Mouse (Mus musculus) megakaryocyte, embryonic 14.5 days (primary cell): Measurements from ENCODE around the gene Gm20388.
A peak's percentile ranks its signal among the peaks of the same experiment; 100 is the strongest.

Source experiments
- FLI1 ChIP-seq: IDR thresholded peaks from 2 replicates; pipeline ENCODE4 v1.6.1; 2012; ENCODE audit warnings: low read length, inconsistent platforms, mixed read lengths
- GATA1 ChIP-seq: IDR thresholded peaks from 3 replicates; pipeline ENCODE4 v1.6.1; 2012; ENCODE audit warnings: mixed read lengths, low read length, inconsistent platforms, borderline replicate concordance

DNA sequence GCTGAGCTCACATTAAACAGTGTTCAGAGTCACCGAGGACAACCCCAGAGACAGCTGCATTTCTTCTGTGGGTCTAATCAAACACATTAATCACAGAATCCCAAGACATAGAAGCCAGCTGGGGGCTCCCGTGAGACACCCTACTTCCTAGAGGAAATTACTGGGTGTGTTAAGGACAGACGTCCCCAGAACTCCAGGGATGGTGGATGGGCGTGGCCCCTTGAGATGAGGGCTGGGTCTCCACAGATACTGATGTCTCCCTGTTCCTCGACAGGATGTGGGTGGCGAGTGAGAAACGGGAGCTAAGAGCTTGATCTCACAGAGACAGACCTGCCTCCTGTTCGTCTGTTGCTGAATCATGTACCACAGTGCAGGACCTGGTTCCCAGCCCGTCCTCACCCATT, 2432.2 kb downstream of the Gm20388 start:
- TF ChIP-seq GATA1 (0 out of 3 replicates have a peak, but pooled peaks have one; percentile 23), FLI1 (no peak)
